Mouse (Mus musculus) heart, embryonic 16.5 days (tissue): ENCODE data around the gene Dus2. TPM values are rescaled to one million over a fixed set of nuclear protein-coding genes. Genes with fewer than 3 reads are reported as not detected.

Source experiments
- ATAC-seq: fragments of 200-750 bp; cut with Nextera tagmentation; replicated peaks from 2 replicates; pipeline ENCODE4 v1.8.0; 2017; ENCODE audit warnings: moderate number of reproducible peaks; ENCODE audit not compliant: insufficient read depth, low FRiP score; ENCODE audit errors: extremely low read depth
- H3K27ac ChIP-seq: fragments of 300-500 bp; sonication (generic); 2 replicates; pipeline ENCODE4 v1.5.1; 2014; ENCODE audit warnings: mild to moderate bottlenecking, low read length, control low read depth, moderate library complexity
- H3K27me3 ChIP-seq: fragments of 300-500 bp; sonication (generic); 2 replicates; pipeline ENCODE4 v1.6.1; 2014; ENCODE audit warnings: low read length, mixed read lengths; ENCODE audit not compliant: control insufficient read depth, insufficient read depth
- H3K36me3 ChIP-seq: fragments of 300-500 bp; sonication (generic); 2 replicates; pipeline ENCODE4 v1.6.1; 2014; ENCODE audit not compliant: control insufficient read depth, insufficient read depth
- H3K4me1 ChIP-seq: fragments of 300-500 bp; sonication (generic); 2 replicates; pipeline ENCODE4 v1.6.1; 2014; ENCODE audit warnings: low read length, mixed read lengths; ENCODE audit not compliant: control insufficient read depth, insufficient read depth
- H3K4me2 ChIP-seq: fragments of 300-500 bp; sonication (generic); 2 replicates; pipeline ENCODE4 v1.6.1; 2014; ENCODE audit warnings: low read depth, mild to moderate bottlenecking, control low read depth, low read length
- H3K4me3 ChIP-seq: fragments of 300-500 bp; sonication (generic); 2 replicates; pipeline ENCODE4 v1.5.1; 2014; ENCODE audit warnings: mild to moderate bottlenecking, control low read depth, low read length
- H3K9ac ChIP-seq: fragments of 300-500 bp; sonication (generic); 2 replicates; pipeline ENCODE4 v1.6.1; 2014; ENCODE audit warnings: low read length, control low read depth
- H3K9me3 ChIP-seq: fragments of 300-500 bp; sonication (generic); replicated peaks from 2 replicates; pipeline ENCODE4 v1.6.1; 2016; ENCODE audit warnings: low read length; ENCODE audit not compliant: control insufficient read depth
- WGBS: fragments of 180-500 bp; shearing (Covaris S2); extraction: QIAGEN DNeasy Blood & Tissue Kit; methylation state at CpG from one replicate; pipeline ENCODE4 v1.1.7; 2014; 5-methylcytosine and 5-hydroxymethylcytosine counted together
- polyA plus RNA-seq: library from polyadenylated mRNA; unstranded; fragments of >200 nt; fragmentation: Nextera tagmentation; extraction: Ambion mirVana; gene quantifications from 2 replicates; pipeline ENCODE4 v1.2.1, GENCODE M21; 2015

Gene Dus2
- polyA plus RNA-seq, 1 experiment from 2014 or later, result 14.4 TPM

GRCm38 (mm10) chr8:105961101-105961500 lies 30.0 kb upstream of the Dus2 start:
- no peak overlapping the region for H3K9ac ChIP-seq

GRCm38 (mm10) chr8:105961536-105961935 lies 29.6 kb upstream of the Dus2 start:
- Histone ChIP-seq H3K9me3 (no peaks in the 10 kb centered on the region), H3K27ac (no peak overlapping the region), H3K9ac (no peak overlapping the region), H3K4me3 (no peak overlapping the region), H3K4me1 (peaks cover 46% of the 10 kb centered on the region), H3K27me3 (no peaks in the 10 kb centered on the region), H3K36me3 (peaks cover 6% of the 10 kb centered on the region), H3K4me2 (no peak overlapping the region)
- 69% methylated on average over 10 of the region's 10 CpGs for WGBS
- ATAC-seq, result no peak

More at GRCm38 (mm10) chr8:105961101-105961500, 30.0 kb upstream of the Dus2 start:
- Histone ChIP-seq H3K4me3 (no peak overlapping the region), H3K4me2 (no peak overlapping the region), H3K4me1 (peaks cover 43% of the 10 kb centered on the region), H3K27ac (no peak overlapping the region), H3K36me3 (peaks cover 6% of the 10 kb centered on the region), H3K9me3 (no peaks in the 10 kb centered on the region), H3K27me3 (no peaks in the 10 kb centered on the region)
- WGBS, result 78% methylated on average over 14 of the region's 14 CpGs
- ATAC-seq, result no peak

GRCm38 (mm10) chr8:105964506-105965265 lies 26.5 kb upstream of the Dus2 start:
- Histone ChIP-seq H3K9ac (peak overlapping the region; percentile 96), H3K36me3 (peaks cover 6% of the 10 kb centered on the region; the same call in 1 of the 2 replicates), H3K27me3 (no peaks in the 10 kb centered on the region), H3K4me1 (peaks cover 48% of the 10 kb centered on the region), H3K9me3 (no peaks in the 10 kb centered on the region), H3K4me2 (peak overlapping the region; percentile 70), H3K4me3 (peak overlapping the region; percentile 86), H3K27ac (no peak overlapping the region; the same call in 1 of the 2 replicates)
- 37% methylated on average over 12 of the region's 12 CpGs for WGBS
- ATAC-seq, result no peak

- peak; percentile 64 for ATAC-seq
- Histone ChIP-seq H3K9ac (peak overlapping the region; percentile 96), H3K36me3 (peaks cover under 1% of the 10 kb centered on the region; the same call in 1 of the 2 replicates), H3K27ac (peak overlapping the region; percentile 93), H3K9me3 (no peaks in the 10 kb centered on the region), H3K4me1 (peaks cover 48% of the 10 kb centered on the region), H3K4me2 (peak overlapping the region; percentile 70), H3K4me3 (peak overlapping the region; percentile 86), H3K27me3 (no peaks in the 10 kb centered on the region)
- WGBS, result 1% methylated on average over 40 of the region's 40 CpGs
These were observed 25.8 kb upstream of the Dus2 start for GRCm38 (mm10) chr8:105965266-105965904.

GRCm38 (mm10) chr8:105965905-105966341 lies 25.2 kb upstream of the Dus2 start, which contains the start of gene Slc12a4:
Gene Slc12a4 (minus strand): TSS chr8:105966097.
- under 1% methylated on average over 47 of the region's 47 CpGs for WGBS
- peak within 1 kb of the TSS; percentile 86 for H3K4me3 ChIP-seq
- H3K9ac ChIP-seq, result peak within 1 kb of the TSS; percentile 96
- H3K9me3 ChIP-seq, result no peaks in the 10 kb centered on the region
- peak within 1 kb of the TSS; percentile 70 for H3K4me2 ChIP-seq
- no peaks in the 10 kb centered on the region for H3K36me3 ChIP-seq
- peaks cover 48% of the 10 kb centered on the region for H3K4me1 ChIP-seq
- peak; percentile 91 for ATAC-seq
- H3K27me3 ChIP-seq, result no peaks in the 10 kb centered on the region
- peak within 1 kb of the TSS; percentile 93 for H3K27ac ChIP-seq

GRCm38 (mm10) chr8:105966692-105967311 lies 24.3 kb upstream of the Dus2 start:
- H3K27ac ChIP-seq, result peak overlapping the region; percentile 93
- H3K9me3 ChIP-seq, result no peaks in the 10 kb centered on the region
- peaks cover 44% of the 10 kb centered on the region for H3K4me1 ChIP-seq
- no peaks in the 10 kb centered on the region for H3K27me3 ChIP-seq
- H3K4me3 ChIP-seq, result peak overlapping the region; percentile 86
- no peaks in the 10 kb centered on the region for H3K36me3 ChIP-seq
- ATAC-seq, result 0 out of 2 replicates have a peak, but pooled peaks have one; percentile 4
- H3K9ac ChIP-seq, result peak overlapping the region; percentile 1; the same call in 1 of the 2 replicates
- 10% methylated on average over 19 of the region's 19 CpGs for WGBS
- H3K4me2 ChIP-seq, result peak overlapping the region; percentile 70

GRCm38 (mm10) chr8:105969367-105969766 lies 21.8 kb upstream of the Dus2 start:
- H3K9ac ChIP-seq, result no peak overlapping the region
- H3K27me3 ChIP-seq, result no peaks in the 10 kb centered on the region
- 79% methylated on average over 1 of the region's 1 CpGs for WGBS
- H3K4me2 ChIP-seq, result no peak overlapping the region
- no peaks in the 10 kb centered on the region for H3K36me3 ChIP-seq
- no peaks in the 10 kb centered on the region for H3K9me3 ChIP-seq
- no peak for ATAC-seq
- peaks cover 26% of the 10 kb centered on the region for H3K4me1 ChIP-seq
- no peak overlapping the region for H3K27ac ChIP-seq
- H3K4me3 ChIP-seq, result no peak overlapping the region

- H3K36me3 ChIP-seq, result no peaks in the 10 kb centered on the region
- peaks cover 19% of the 10 kb centered on the region for H3K4me1 ChIP-seq
- no peaks in the 10 kb centered on the region for H3K9me3 ChIP-seq
- no peak overlapping the region for H3K27ac ChIP-seq
- no peak overlapping the region for H3K9ac ChIP-seq
- H3K27me3 ChIP-seq, result no peaks in the 10 kb centered on the region
- 78% methylated on average over 8 of the region's 8 CpGs for WGBS
- H3K4me3 ChIP-seq, result no peak overlapping the region
- no peak for ATAC-seq
- no peak overlapping the region for H3K4me2 ChIP-seq
These were observed 20.0 kb upstream of the Dus2 start for GRCm38 (mm10) chr8:105971019-105971720.
